Mouse (Mus musculus) kidney, postnatal 0 days (tissue): Measurements from ENCODE around the gene Plekhm3. TPM values are rescaled to one million over a fixed set of nuclear protein-coding genes. Genes with fewer than 3 reads are reported as not detected.

ENCODE experiments used
- ATAC-seq: fragments of 200-750 bp; cut with Nextera tagmentation; replicated peaks from 2 replicates; pipeline ENCODE4 v1.8.0; 2017; ENCODE audit warnings: low read depth, moderate number of reproducible peaks, moderate TSS enrichment, moderate library complexity; ENCODE audit not compliant: low FRiP score
- DNase-seq: peaks from one replicate; pipeline ENCODE4 v3.0.0-alpha.2; 2016; ENCODE audit warnings: low spot score
- H3K27ac ChIP-seq: fragments of 300-500 bp; sonication (generic); 2 replicates; pipeline ENCODE4 v1.5.1; 2014; ENCODE audit warnings: mild to moderate bottlenecking
- H3K27me3 ChIP-seq: fragments of 300-500 bp; sonication (generic); 2 replicates; pipeline ENCODE4 v1.6.1; 2014; ENCODE audit warnings: low read length, mixed read lengths; ENCODE audit not compliant: insufficient read depth
- H3K36me3 ChIP-seq: fragments of 300-500 bp; sonication (generic); 2 replicates; pipeline ENCODE4 v1.6.1; 2014; ENCODE audit warnings: low read length, mixed read lengths; ENCODE audit not compliant: insufficient read depth
- H3K4me1 ChIP-seq: fragments of 300-500 bp; sonication (generic); replicated peaks from 2 replicates; pipeline ENCODE4 v1.6.1; 2014; ENCODE audit warnings: antibody characterized with exemption, low read length, mixed read lengths; ENCODE audit not compliant: insufficient read depth
- H3K4me2 ChIP-seq: fragments of 300-500 bp; sonication (generic); 2 replicates; pipeline ENCODE4 v1.6.1; 2014; ENCODE audit warnings: mild to moderate bottlenecking, low read length, moderate library complexity, mixed read lengths
- H3K4me3 ChIP-seq: fragments of 300-500 bp; sonication (generic); replicated peaks from 2 replicates; pipeline ENCODE4 v1.5.1; 2014; ENCODE audit warnings: low read depth, low read length
- H3K9ac ChIP-seq: fragments of 300-500 bp; sonication (generic); 2 replicates; pipeline ENCODE4 v1.6.1; 2014; ENCODE audit warnings: low read depth, low read length
- H3K9me3 ChIP-seq: fragments of 300-500 bp; sonication (generic); replicated peaks from 2 replicates; pipeline ENCODE4 v1.6.1; 2016; ENCODE audit warnings: low read length, inconsistent platforms, mixed read lengths
- CTCF ChIP-seq: IDR thresholded peaks from 2 replicates; pipeline ENCODE4 v1.5.1; 2016; ENCODE audit warnings: antibody characterized with exemption, low read depth, mild to moderate bottlenecking, moderate library complexity
- WGBS: fragments of 180-500 bp; shearing (Covaris S2); extraction: QIAGEN DNeasy Blood & Tissue Kit; methylation state at CpG from one replicate; pipeline ENCODE4 v1.1.7; 2014; 5-methylcytosine and 5-hydroxymethylcytosine counted together
- polyA plus RNA-seq: library from polyadenylated mRNA; unstranded; fragments of >200 nt; fragmentation: Nextera tagmentation; extraction: Ambion mirVana; gene quantifications from 2 replicates; pipeline ENCODE4 v1.2.1, GENCODE M21; 2015

Plekhm3 gene
- polyA plus RNA-seq, 1 experiment from 2014 or later, result 4.0 TPM

DNA sequence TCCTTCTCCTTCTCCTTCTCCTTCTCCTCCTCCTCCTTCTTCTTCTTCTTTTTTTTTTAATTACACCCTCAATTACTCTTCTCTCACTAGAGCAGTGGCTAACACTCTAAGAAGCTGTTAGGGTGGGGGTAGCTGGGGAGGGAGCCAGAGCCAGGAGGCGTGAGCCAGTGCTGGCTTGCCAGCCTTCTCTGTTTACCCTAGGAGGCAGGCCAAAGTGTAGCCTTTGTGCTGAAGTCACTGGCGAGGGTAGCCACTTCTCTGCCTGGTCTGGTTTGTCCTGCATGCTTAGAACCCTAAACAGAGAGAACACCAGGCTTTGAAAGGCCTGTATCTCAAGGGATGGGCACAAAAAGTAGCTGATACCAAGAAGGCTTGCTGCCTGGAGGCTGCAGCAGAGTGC, 199.4 kb downstream of the Plekhm3 start:
- Histone ChIP-seq H3K9me3 (no peaks in the 10 kb centered on the region), H3K27ac (no peak overlapping the region), H3K4me3 (no peak overlapping the region), H3K4me1 (no peaks in the 10 kb centered on the region), H3K27me3 (no peaks in the 10 kb centered on the region), H3K4me2 (no peak overlapping the region), H3K9ac (no peak overlapping the region), H3K36me3 (no peaks in the 10 kb centered on the region)
- no peak for ATAC-seq
- no peak for TF ChIP-seq CTCF
- 26% methylated on average over 2 of the region's 2 CpGs for WGBS
- DNase-seq, result no peak

- H3K27me3 ChIP-seq, result no peaks in the 10 kb centered on the region
- H3K4me3 ChIP-seq, result no peak overlapping the region
- no peaks in the 10 kb centered on the region for H3K9me3 ChIP-seq
- 45% methylated on average over 10 of the region's 10 CpGs for WGBS
- no peaks in the 10 kb centered on the region for H3K4me1 ChIP-seq
- DNase-seq (peak; percentile 68), ATAC-seq (no peak)
- no peaks in the 10 kb centered on the region for H3K36me3 ChIP-seq
- H3K4me2 ChIP-seq, result no peak overlapping the region
- H3K9ac ChIP-seq, result no peak overlapping the region
- no peak for TF ChIP-seq CTCF
- no peak overlapping the region for H3K27ac ChIP-seq
These were observed 200.0 kb downstream of the Plekhm3 start for GRCm38 (mm10) chr1:64756640-64757030.

DNA sequence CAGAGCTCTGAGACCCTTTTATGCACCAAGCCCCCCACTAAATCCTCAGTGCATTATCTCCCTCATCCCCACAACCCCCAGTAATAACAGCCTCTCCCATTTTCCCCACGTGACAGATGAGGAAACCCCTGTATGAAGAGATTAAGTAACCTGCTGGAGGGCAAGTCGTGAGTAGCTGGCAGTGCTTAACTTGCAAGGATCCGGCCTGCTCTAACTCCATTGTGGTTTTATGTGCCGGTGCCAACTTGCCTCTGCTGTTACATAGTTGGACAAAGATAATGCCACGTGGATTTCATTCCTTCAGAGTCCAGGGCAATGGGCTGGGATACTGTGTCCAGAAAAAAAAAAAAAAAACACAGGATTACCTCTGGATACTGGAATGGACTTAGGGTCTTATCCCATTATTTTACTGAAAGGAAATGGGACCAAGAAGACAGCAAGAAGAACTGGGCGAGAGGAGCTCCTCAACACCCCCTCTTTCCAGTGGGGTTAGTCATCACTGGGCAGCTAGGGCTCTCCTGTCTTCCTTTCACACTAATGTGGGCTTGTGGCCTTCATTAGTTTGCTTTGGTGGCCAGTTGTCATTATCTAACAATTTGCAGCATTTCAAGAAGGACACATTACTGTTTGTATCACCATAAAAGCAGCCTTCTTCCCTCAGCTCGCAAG, 200.5 kb downstream of the Plekhm3 start:
- Histone ChIP-seq H3K9ac (no peak overlapping the region), H3K27ac (no peak overlapping the region), H3K27me3 (no peaks in the 10 kb centered on the region), H3K4me3 (no peak overlapping the region), H3K36me3 (no peaks in the 10 kb centered on the region), H3K4me1 (no peaks in the 10 kb centered on the region), H3K9me3 (no peaks in the 10 kb centered on the region), H3K4me2 (no peak overlapping the region)
- WGBS, result 58% methylated on average over 7 of the region's 7 CpGs
- no peak for TF ChIP-seq CTCF
- DNase-seq, result no peak
- ATAC-seq, result no peak

DNA sequence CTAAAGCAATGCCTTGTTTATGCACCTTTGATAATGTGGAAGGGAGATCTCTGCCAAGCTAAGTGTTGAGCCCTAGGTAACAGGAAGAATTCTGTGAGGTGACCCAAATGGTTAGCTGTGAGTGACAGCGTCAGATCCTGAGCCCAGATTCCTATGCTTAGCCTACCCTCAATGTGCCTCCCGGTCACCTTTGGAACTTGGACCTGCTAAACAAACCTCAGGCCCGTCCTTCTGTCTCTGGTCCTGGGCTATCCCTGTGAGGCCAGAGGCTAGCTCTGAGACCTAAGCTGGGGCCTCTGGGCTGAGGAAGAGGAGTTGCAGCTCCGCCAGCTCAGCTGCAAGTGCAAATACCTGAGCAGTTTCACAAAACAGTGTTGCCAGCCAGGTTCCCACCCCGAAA, 202.0 kb downstream of the Plekhm3 start:
- no peak for TF ChIP-seq CTCF
- Histone ChIP-seq H3K27me3 (no peaks in the 10 kb centered on the region), H3K4me3 (no peak overlapping the region), H3K9ac (no peak overlapping the region), H3K27ac (no peak overlapping the region), H3K9me3 (no peaks in the 10 kb centered on the region), H3K4me1 (no peaks in the 10 kb centered on the region), H3K4me2 (no peak overlapping the region), H3K36me3 (no peaks in the 10 kb centered on the region)
- 92% methylated on average over 5 of the region's 5 CpGs for WGBS
- no peak for ATAC-seq
- no peak for DNase-seq

DNA sequence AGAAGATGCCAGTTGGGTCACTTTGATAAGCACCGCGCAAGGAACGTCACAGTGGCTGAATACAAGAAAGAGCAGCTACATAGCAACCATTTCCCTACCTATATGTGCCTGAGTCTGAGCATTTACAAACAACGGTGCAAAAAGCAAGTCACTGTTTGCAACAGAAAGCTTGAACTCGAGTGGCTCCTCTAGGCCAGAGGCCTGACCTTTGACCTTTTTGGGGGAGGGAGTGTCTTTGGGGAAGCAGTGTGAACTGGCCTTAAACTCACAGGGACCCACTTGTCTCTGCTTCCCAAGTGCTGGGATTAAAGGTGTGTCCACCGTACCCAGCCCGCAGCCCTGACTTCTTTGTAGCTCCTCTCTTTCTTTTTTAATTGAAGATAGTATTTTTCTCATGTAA, 203.0 kb downstream of the Plekhm3 start:
- TF ChIP-seq CTCF, result no peak
- Histone ChIP-seq H3K4me1 (no peaks in the 10 kb centered on the region), H3K4me2 (no peak overlapping the region), H3K9me3 (no peaks in the 10 kb centered on the region), H3K9ac (no peak overlapping the region), H3K4me3 (no peak overlapping the region), H3K27ac (no peak overlapping the region), H3K36me3 (no peaks in the 10 kb centered on the region), H3K27me3 (no peaks in the 10 kb centered on the region)
- DNase-seq, result no peak
- ATAC-seq, result no peak
- WGBS, result 77% methylated on average over 7 of the region's 7 CpGs

DNA sequence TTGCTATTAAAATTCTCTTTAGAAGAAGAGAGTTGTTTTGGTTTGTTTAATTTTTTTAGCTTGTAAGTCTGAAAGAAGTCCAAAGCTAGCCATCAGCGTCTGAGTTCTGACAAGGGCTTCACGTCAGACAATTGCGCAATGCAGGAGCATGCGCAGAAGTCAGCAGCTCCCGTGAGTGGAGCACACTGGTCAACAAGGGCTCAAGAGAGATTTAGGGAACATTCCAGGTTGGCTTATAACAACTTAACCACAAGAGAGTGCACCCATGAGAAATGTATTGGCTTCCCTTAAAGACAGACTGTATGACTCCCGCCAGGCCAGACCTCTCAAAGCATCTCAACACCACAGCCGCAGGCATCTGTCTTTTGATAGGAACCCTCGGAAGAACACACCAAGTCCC, 203.5 kb downstream of the Plekhm3 start:
- ATAC-seq (no peak), DNase-seq (no peak)
- no peak overlapping the region for H3K4me2 ChIP-seq
- H3K27ac ChIP-seq, result no peak overlapping the region
- WGBS, result 84% methylated on average over 8 of the region's 8 CpGs
- no peaks in the 10 kb centered on the region for H3K36me3 ChIP-seq
- H3K27me3 ChIP-seq, result no peaks in the 10 kb centered on the region
- no peak overlapping the region for H3K4me3 ChIP-seq
- no peak for TF ChIP-seq CTCF
- no peaks in the 10 kb centered on the region for H3K9me3 ChIP-seq
- H3K9ac ChIP-seq, result no peak overlapping the region
- H3K4me1 ChIP-seq, result no peaks in the 10 kb centered on the region

DNA sequence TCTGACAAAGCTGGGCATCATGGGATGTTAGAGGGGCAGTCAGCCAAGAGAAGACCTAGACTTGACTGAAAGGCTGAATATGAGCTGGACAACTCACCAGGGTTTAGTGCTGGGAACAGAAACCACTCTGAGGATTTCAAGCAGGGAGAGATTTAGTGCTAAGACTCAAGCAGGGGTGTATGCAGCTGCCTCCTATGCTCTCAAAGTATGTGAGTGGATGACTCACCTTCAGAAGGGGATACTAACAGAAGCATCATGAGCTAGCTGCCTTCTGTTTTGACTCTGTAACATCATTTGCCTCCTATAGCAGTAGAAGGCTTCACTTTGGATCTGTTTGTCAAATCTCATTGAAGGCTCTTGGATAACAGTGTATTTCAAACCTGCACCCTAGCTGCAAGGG, 212.0 kb downstream of the Plekhm3 start:
- H3K9me3 ChIP-seq, result no peaks in the 10 kb centered on the region
- H3K9ac ChIP-seq, result no peak overlapping the region
- no peak for TF ChIP-seq CTCF
- H3K27ac ChIP-seq, result no peak overlapping the region
- ATAC-seq, result no peak
- H3K4me1 ChIP-seq, result no peaks in the 10 kb centered on the region
- H3K36me3 ChIP-seq, result no peaks in the 10 kb centered on the region
- no peak for DNase-seq
- H3K27me3 ChIP-seq, result no peaks in the 10 kb centered on the region
- no peak overlapping the region for H3K4me3 ChIP-seq
- H3K4me2 ChIP-seq, result no peak overlapping the region
